Mouse (Mus musculus) yolk sac, embryonic 10.5 days (tissue): Measurements from ENCODE around the gene Slc19a3.

Experiments used
- DNase-seq: peaks from one replicate; pipeline ENCODE4 v3.0.0-alpha.2; 2017; ENCODE audit warnings: low spot score

Gene Slc19a3

GRCm38 (mm10) chr1:83038109-83038672 is at the start of gene Slc19a3:
Gene Slc19a3, minus strand, starts transcription at chr1:83038448.
- peak; percentile 63 for DNase-seq

- DNase-seq = no peak
Measured at GRCm38 (mm10) chr1:83084790-83085189, 46.5 kb upstream of the Slc19a3 start.

GRCm38 (mm10) chr1:83077016-83077415 is 38.8 kb upstream of the Slc19a3 start:
- DNase-seq = no peak

- DNase-seq = peak; percentile 36
Measured at GRCm38 (mm10) chr1:83076190-83076917, 38.1 kb upstream of the Slc19a3 start.

GRCm38 (mm10) chr1:83075526-83076189 is 37.4 kb upstream of the Slc19a3 start:
- DNase-seq = no peak

GRCm38 (mm10) chr1:83067205-83067604 is 29.0 kb upstream of the Slc19a3 start:
- no peak for DNase-seq

GRCm38 (mm10) chr1:83066577-83066976 is 28.3 kb upstream of the Slc19a3 start:
- no peak for DNase-seq

GRCm38 (mm10) chr1:83064851-83065250 is 26.6 kb upstream of the Slc19a3 start:
- peak; percentile 8 for DNase-seq

- DNase-seq = no peak
Measured at GRCm38 (mm10) chr1:83060643-83061042, 22.4 kb upstream of the Slc19a3 start, which contains the start of gene Krtap28-13. Gene Krtap28-13, plus strand, starts transcription at chr1:83060930.

- no peak for DNase-seq
Measured at GRCm38 (mm10) chr1:83059278-83059677, 21.0 kb upstream of the Slc19a3 start, which contains the start of gene A030005K14Rik. Gene A030005K14Rik, minus strand, starts transcription at chr1:83059378.

- no peak for DNase-seq
Measured at GRCm38 (mm10) chr1:83058481-83058880, 20.2 kb upstream of the Slc19a3 start.

GRCm38 (mm10) chr1:83044882-83045427 is 6.7 kb upstream of the Slc19a3 start, which contains the start of gene Gm47969:
Gene Gm47969, plus strand, starts transcription at chr1:83044932.
- DNase-seq = no peak

GRCm38 (mm10) chr1:83042380-83042779 is 4.1 kb upstream of the Slc19a3 start, which contains the start of gene Krtap28-10:
Gene Krtap28-10, minus strand, starts transcription at chr1:83042480.
- DNase-seq = no peak

GRCm38 (mm10) chr1:83039080-83039479 is 832 bp upstream of the Slc19a3 start:
- no peak for DNase-seq

- DNase-seq = no peak
Measured at GRCm38 (mm10) chr1:83036892-83037667, 1.2 kb downstream of the Slc19a3 start.

- no peak for DNase-seq
Measured at GRCm38 (mm10) chr1:83034509-83034908, 3.7 kb downstream of the Slc19a3 start.

- no peak for DNase-seq
Measured at GRCm38 (mm10) chr1:83032508-83032907, 5.7 kb downstream of the Slc19a3 start.

GRCm38 (mm10) chr1:83031950-83032349 is 6.3 kb downstream of the Slc19a3 start:
- no peak for DNase-seq

- DNase-seq = no peak
Measured at GRCm38 (mm10) chr1:83016556-83016955, 21.7 kb downstream of the Slc19a3 start.

- no peak for DNase-seq
Measured at GRCm38 (mm10) chr1:83015329-83015879, 22.8 kb downstream of the Slc19a3 start.

GRCm38 (mm10) chr1:83014477-83014876 is 23.8 kb downstream of the Slc19a3 start:
- DNase-seq = no peak
